Mouse (Mus musculus) neutrophil, adult 83 days (primary cell): Measurements from ENCODE around the gene Cebpzos. TPM values are rescaled to one million over a fixed set of nuclear protein-coding genes. Genes with fewer than 3 reads are reported as not detected.

ENCODE experiments used
- total RNA-seq, 2 experiments: library from RNA; stranded (reverse); gene quantifications; one replicate each; pipeline ENCODE4 v1.2.4; 2023

Gene Cebpzos
- total RNA-seq = 10 to 100 TPM in 1 of 2 experiments, 1 to 10 TPM in 1; 5.7 to 11.4 TPM

DNA sequence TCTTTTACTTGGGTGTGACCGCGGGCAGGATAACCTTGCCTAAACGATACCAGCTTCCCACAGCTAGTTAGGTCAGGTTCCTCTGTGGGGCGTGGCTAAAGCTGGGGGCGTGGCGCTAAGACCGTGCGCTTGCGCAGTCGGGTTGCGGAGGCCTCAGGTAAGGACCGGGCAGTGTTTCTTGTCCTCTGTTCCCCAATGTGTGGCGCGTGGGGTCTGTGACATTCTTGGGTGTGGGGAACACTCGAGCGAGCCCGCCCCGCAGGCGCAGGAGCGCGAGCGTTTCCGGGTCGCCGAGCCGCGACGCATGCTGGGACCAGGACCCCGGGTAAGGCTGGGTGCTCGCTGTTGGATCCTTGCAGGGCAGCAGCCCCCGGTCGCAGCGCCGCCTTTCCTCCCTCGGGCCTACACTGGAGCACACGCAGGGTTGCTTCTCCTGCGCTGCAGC, at the start of gene Cebpzos:
TSS of gene Cebpzos (plus strand) at position 132 of the 445 bp plus-strand sequence.

DNA sequence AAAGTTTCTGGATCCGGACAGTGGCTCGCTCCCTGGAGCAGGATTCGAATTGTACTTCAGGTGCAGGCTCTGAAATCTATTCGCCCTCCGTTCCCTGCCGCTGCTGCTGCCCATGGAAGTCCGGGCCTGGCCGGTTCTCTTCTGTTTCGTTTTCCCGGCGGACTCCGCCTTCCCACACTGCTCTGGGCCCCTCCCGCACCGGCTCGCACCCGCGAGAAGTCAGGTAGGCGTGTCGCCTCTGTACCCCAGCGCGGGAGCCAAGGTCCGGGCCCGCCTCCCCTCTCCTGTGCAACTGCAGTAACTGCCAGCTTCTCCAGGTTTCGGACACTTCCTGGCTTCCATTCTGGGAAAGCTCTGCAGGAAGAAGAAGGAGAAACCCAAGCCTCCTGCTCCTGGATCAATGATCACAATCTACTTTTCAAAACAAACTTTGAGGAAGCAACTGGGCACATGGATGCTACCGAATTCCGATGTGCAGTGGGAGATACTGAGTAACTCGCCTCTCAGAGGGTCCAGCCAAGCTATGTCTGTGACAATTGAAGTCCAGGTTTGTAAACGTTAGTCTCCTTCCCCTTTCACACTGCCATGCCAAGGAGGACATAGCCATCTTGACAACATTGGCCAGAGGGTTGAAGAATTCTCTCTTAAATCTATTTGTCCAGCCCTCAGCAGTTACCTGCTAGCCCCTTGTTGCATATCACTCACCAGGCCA, 33.7 kb upstream of the Cebpzos start, which contains the start of gene Eif2ak2:
TSS of gene Eif2ak2 (minus strand) at position 173 of the 712 bp plus-strand sequence.

DNA sequence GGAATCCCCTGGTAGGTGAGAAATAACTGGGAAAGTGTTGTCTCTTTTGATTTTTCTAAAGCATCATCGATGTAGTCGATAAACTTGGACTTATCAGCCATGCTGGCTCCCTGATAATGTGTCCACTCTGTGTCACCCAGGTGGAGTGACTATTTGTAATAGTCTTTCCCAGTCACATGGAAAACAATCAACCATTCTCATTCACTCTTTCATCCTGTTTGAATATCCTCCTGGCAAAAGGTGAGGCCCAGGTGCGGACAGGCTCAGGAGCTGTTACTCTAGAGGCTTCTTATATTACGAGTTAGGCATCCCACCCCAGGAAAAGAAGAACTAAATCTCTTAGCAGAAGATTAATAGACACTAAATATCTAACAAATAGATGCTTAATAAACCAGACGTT, 9.4 kb upstream of the Cebpzos start, which contains the start of gene Sult6b1:
TSS of gene Sult6b1 (minus strand) at position 101 of the 400 bp plus-strand sequence.

DNA sequence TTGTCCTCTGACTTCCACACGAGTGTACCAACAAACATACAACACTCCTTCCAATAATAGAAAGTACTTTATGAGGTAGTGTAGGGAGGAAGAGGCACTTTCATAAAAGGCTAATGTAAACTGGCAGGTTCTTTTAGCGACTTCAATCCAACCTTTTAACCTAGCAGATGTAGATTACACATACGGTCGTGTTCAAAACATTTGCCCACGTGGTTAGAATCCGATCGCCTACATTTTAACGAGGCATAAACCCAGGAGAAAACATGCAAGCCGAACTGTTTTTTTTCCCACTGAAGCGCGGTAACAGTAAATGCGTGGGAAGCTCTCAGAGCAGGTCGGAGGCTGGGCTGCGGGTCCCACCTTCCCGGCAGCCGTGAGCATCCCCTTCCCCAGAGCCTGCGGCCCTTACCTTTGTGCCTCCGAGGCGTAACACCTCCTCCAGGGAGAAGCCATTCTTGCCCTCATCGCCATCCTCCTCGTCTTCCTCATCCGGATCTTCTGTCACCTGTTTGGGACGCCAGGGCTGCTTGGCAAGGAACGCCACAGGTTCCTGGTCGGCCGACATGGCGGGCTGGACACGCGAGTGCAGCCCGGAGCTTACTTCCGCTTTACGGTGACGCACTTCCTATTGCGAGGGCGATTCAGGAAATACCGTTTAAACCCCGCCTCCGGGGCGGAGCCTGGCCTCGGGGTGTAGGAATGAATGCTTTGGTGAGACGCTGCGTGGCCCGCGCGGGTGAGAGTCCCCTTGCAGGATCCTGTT, 20.3 kb downstream of the Cebpzos start, which contains the start of the genes Cebpz and Ndufaf7:
TSS of gene Cebpz (minus strand) at position 601 of the 763 bp plus-strand sequence.
TSS of gene Ndufaf7 (plus strand) at position 671 of the 763 bp plus-strand sequence.

Other genes with a start within 250 kb of the Cebpzos start
- gene Strn, start 179.3 kb upstream of the Cebpzos start, total RNA-seq = 10 to 100 TPM; 43.1 to 44.4 TPM
- gene Heatr5b, start 81.1 kb upstream of the Cebpzos start, total RNA-seq = 10 to 100 TPM; 20.8 to 22.6 TPM
- 10 to 100 TPM; 19.1 to 24.5 TPM for gene Gpatch11, start 80.9 kb upstream of the Cebpzos start, total RNA-seq
- 10 to 100 TPM; 31.2 to 35.0 TPM for gene Eif2ak2, start 33.9 kb upstream of the Cebpzos start, total RNA-seq
- not detected for gene Sult6b1, start 9.5 kb upstream of the Cebpzos start, total RNA-seq
- gene Cebpz, start 20.6 kb downstream of the Cebpzos start, total RNA-seq = 10 to 100 TPM; 53.3 to 54.4 TPM
- gene Ndufaf7, start 20.6 kb downstream of the Cebpzos start, total RNA-seq = 10 to 100 TPM; 21.7 to 24.5 TPM
- gene Prkd3, start 104.3 kb downstream of the Cebpzos start, total RNA-seq = 10 to 100 TPM; 44.8 to 52.3 TPM
- 1 to 10 TPM; 6.7 to 8.3 TPM for gene Qpct, start 135.4 kb downstream of the Cebpzos start, total RNA-seq